Mouse (Mus musculus): ENCODE data around the gene 1700001L19Rik.

1700001L19Rik gene

DNA sequence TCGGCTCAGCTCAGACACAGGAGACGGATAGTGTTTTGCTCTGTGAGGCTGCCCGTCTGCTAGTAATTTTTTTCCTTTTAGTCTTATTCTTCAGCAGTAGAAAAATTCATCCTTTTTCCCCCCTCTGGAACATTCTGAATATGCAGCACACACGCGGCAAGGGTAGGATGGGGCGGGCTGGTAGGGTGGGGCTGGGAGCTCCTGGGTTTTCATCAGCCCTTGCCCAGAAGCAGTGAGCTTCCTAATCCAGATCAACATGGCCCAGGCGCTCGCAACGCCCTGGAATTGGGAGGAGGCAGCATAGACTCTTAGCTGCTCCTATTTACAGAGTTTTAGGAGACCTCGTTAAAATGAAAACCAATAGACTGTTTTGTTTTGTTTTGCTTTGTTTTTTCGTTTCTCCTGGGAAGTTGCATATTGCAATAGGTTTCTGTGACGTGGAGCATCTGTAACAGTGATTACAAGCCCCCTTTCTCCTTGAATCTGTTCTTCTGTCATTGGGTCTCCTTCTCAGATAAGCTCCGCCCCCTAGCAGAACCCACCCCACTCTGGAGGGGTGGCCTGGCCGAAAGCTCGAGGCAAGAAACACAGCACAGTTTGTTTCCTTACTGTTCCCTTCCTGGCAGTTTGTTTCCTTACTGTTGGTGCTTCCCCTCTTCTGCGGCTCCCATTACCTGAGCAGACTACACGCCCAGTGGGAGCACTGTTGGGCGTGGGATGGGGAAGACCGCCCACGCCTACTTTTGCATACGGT lies 10.6 kb downstream of the 1700001L19Rik start:
- no peak for DNase-seq (ENCODE audit: low read depth, low spot score)

DNA sequence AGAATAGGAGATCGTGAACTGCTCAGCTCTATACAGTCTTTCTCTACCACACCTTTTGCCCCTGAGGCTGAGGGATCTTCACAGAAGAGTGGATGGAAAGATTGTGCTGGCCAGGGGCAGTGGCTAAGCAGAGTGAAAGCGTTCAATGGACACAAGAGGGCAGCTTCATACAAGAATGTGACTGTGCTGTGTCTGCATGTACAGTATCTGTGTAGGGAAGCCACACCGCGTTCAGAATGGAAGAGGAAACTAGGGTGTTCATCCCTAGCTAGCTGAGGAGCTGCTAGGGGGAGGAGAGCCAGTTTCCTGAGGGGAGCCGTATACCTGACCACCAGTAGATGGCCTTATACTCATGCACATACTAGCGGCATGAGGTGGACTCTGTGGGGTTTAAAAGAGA lies 25.6 kb downstream of the 1700001L19Rik start:
- DNase-seq (ENCODE audit: low read depth, low spot score), result no peak

DNA sequence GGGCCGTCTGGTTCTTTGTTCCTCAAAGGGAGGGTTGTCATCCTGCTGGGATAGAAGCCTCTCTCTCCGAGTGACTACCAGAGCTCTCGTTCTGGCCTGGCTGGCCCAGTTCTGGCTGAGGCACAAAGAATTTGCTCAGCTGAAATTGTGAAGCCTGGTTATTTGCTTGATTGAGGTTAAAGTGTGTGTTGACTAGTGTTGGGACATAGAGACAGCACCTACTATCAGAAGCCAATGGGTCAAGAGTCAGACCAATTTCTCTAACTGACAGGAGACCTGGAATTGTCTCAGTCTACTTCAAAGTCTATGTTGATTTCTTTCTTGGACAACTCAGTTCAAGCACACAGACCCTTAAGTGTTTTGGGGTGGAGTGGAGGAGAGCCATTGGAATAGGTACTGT lies 29.8 kb downstream of the 1700001L19Rik start:
- DNase-seq (ENCODE audit: low read depth, low spot score), result no peak

DNA sequence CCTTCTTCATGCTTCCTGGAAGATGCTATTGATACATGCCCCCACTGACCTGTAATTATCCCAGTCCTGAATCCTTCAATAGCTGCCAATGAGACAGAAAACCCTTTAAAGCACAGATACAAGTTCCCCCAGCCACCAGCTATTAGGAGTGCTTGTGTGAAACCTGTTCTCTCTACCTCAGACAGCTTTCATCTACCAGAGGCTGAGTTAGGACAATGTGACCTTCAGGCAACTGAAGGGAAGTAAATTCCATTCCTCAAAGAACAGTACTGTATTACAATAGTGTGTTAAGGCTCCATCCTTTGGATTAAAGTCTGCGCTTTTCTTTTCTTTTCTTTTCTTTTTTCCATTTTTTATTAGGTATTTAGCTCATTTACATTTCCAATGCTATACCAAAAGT lies 45.6 kb downstream of the 1700001L19Rik start:
- DNase-seq (ENCODE audit: low read depth, low spot score), result no peak
